Comparison of ENCODE assay signal across 7 mouse cellular contexts in genomic region chr9:34912996-34913395, GRCm38 (mm10).
DNase-seq lines count a peak whose midpoint lies in the region; ATAC-seq and TF ChIP-seq lines count a peak whose summit lies in the region.

No protein-coding gene starts in this region.

- no peaks in the 10 kb centered on the region for H3K36me3 ChIP-seq in CH12.LX (replicated peaks in 1 of 2; ENCODE audit: control insufficient read depth in 1 of 2, insufficient read depth in 1 of 2, low read length in 1 of 2)
- no peaks in the 10 kb centered on the region for H3K36me3 ChIP-seq in embryonic facial prominence, embryonic 14.5 days (ENCODE audit: control insufficient read depth, insufficient read depth, low read length)
- no peaks in the 10 kb centered on the region for H3K36me3 ChIP-seq in neural tube, embryonic 11.5 days (ENCODE audit: control insufficient read depth, insufficient read depth, low read length)

- H3K4me2 ChIP-seq in CH12.LX (ENCODE audit: insufficient read depth, low read depth, poor library complexity, severe bottlenecking): no peak overlapping the region
- no peak overlapping the region for H3K4me2 ChIP-seq in embryonic facial prominence, embryonic 14.5 days (ENCODE audit: low read depth, low read length)
- H3K4me2 ChIP-seq in neural tube, embryonic 11.5 days (ENCODE audit: low read depth): no peak overlapping the region

- in situ Hi-C loops in CH12.LX (cut with MboI; ENCODE audit: low pct_ligation_motif_present, low pct_unique_long_range_greater_than_20kb, low sequenced_read_pairs): no loop called here

- no peaks in the 10 kb centered on the region for H3K9me3 ChIP-seq in CH12.LX (replicated peaks; ENCODE audit: low read length)
- H3K9me3 ChIP-seq in embryonic facial prominence, embryonic 14.5 days (ENCODE audit: control insufficient read depth, low read length): no peaks in the 10 kb centered on the region
- no peaks in the 10 kb centered on the region for H3K9me3 ChIP-seq in neural tube, embryonic 11.5 days (ENCODE audit: control insufficient read depth, low read length)

- 2% methylated on average over 5 of the region's 5 CpGs for WGBS in embryonic facial prominence, embryonic 14.5 days
- 8% methylated on average over 5 of the region's 5 CpGs for WGBS in neural tube, embryonic 11.5 days

- ATAC-seq in embryonic facial prominence, embryonic 14.5 days (ENCODE audit: low read depth): no peak
- ATAC-seq in neural tube, embryonic 11.5 days (ENCODE audit: insufficient read depth, low FRiP score, low TSS enrichment): no peak

- H3K9ac ChIP-seq in CH12.LX (ENCODE audit: insufficient read depth, low read depth): no peak overlapping the region
- no peak overlapping the region for H3K9ac ChIP-seq in embryonic facial prominence, embryonic 14.5 days (ENCODE audit: low read depth, low read length)
- H3K9ac ChIP-seq in neural tube, embryonic 11.5 days (ENCODE audit: low read length): no peak overlapping the region

- TF ChIP-seq POLR2A in CH12.LX (IDR thresholded peaks at IDR 0.05; ENCODE audit: low read depth, low read length): no peak

- H3K4me1 ChIP-seq in CH12.LX (ENCODE audit: control insufficient read depth in 1 of 2, insufficient read depth in 2 of 2): no peaks in the 10 kb centered on the region
- no peaks in the 10 kb centered on the region for H3K4me1 ChIP-seq in embryonic facial prominence, embryonic 14.5 days (ENCODE audit: control insufficient read depth, insufficient read depth, low read length)
- no peaks in the 10 kb centered on the region for H3K4me1 ChIP-seq in neural tube, embryonic 11.5 days (ENCODE audit: control insufficient read depth, insufficient read depth, low read length)

- peak; percentile 45 for DNase-seq in CH12.LX (ENCODE audit: extremely low read depth)
- peak; percentile 58 for DNase-seq in Muller cell, postnatal 12 days (ENCODE audit: inconsistent ontology term)
- peak; percentile 90 for DNase-seq in embryonic facial prominence, embryonic 14.5 days (ENCODE audit: low spot score)
- peak; percentile 84 for DNase-seq in kidney, postnatal 10 days
- DNase-seq in neural tube, embryonic 11.5 days (ENCODE audit: low spot score): peak; percentile 76
- DNase-seq in left cerebral cortex, adult 8-10 months (ENCODE audit: low spot score in 2 of 2): no peak
- no peak for DNase-seq in frontal cortex, postnatal 36 days (ENCODE audit: low spot score in 2 of 2)

- dilution Hi-C loops in CH12.LX (cut with MboI; ENCODE audit: extremely low pct_ligation_motif_present, extremely low pct_unique_long_range_greater_than_20kb, low sequenced_read_pairs): no loop called here

- no peak for TF ChIP-seq CTCF in CH12.LX (conservative IDR thresholded peaks at IDR 0.05 in 1 of 2, IDR thresholded peaks at IDR 0.05 in 1 of 2; ENCODE audit: low read depth in 2 of 2, low read length in 2 of 2)

- H3K27me3 ChIP-seq in CH12.LX (replicated peaks): peaks cover 75% of the 10 kb centered on the region
- H3K27me3 ChIP-seq in embryonic facial prominence, embryonic 14.5 days (replicated peaks; ENCODE audit: control insufficient read depth, insufficient read depth, low read length): no peaks in the 10 kb centered on the region
- no peaks in the 10 kb centered on the region for H3K27me3 ChIP-seq in neural tube, embryonic 11.5 days (ENCODE audit: control insufficient read depth, insufficient read depth, low read length)

- H3K79me2 ChIP-seq in CH12.LX (replicated peaks; ENCODE audit: control insufficient read depth, extremely low read depth, insufficient read depth, poor library complexity, severe bottlenecking): no peaks in the 10 kb centered on the region

- TF ChIP-seq RAD21 in CH12.LX (IDR thresholded peaks at IDR 0.05; ENCODE audit: low read depth, low read length): no peak

- H3K4me3 ChIP-seq in CH12.LX (replicated peaks in 1 of 3; ENCODE audit: low read depth in 2 of 3, low read length in 2 of 3, poor library complexity in 1 of 3): no peak overlapping the region
- no peak overlapping the region for H3K4me3 ChIP-seq in embryonic facial prominence, embryonic 14.5 days (ENCODE audit: low read depth, low read length)
- no peak overlapping the region for H3K4me3 ChIP-seq in neural tube, embryonic 11.5 days (ENCODE audit: low read depth, low read length)

- TF ChIP-seq EP300 in CH12.LX (IDR thresholded peaks at IDR 0.05; ENCODE audit: low read length): no peak

- H3K27ac ChIP-seq in CH12.LX (ENCODE audit: insufficient read depth, low read depth): no peak overlapping the region
- H3K27ac ChIP-seq in embryonic facial prominence, embryonic 14.5 days (replicated peaks; ENCODE audit: low read depth, low read length): no peak overlapping the region
- no peak overlapping the region for H3K27ac ChIP-seq in neural tube, embryonic 11.5 days (ENCODE audit: low read depth, low read length)

TF ChIP-seq in CH12.LX, 34 proteins besides CTCF, POLR2A, EP300 and RAD21:
- TF ChIP-seq POLR2AphosphoS2 (IDR thresholded peaks at IDR 0.05; ENCODE audit: low read depth, low read length): no peak

Comparison
In these comparisons a context has a peak if more than half of its experiments do, and no peak if none do; other contexts are left out.
1. DNase-seq: peak in CH12.LX (single experiment), Muller cell, postnatal 12 days (single experiment), embryonic facial prominence, embryonic 14.5 days (single experiment), kidney, postnatal 10 days (single experiment) and neural tube, embryonic 11.5 days (single experiment); none in left cerebral cortex, adult 8-10 months (0 of 2) and frontal cortex, postnatal 36 days (0 of 2).